Mouse (Mus musculus) liver, postnatal 0 days (tissue): ENCODE data around the gene Hivep3. TPM values are rescaled to one million over a fixed set of nuclear protein-coding genes. Genes with fewer than 3 reads are reported as not detected.

Experiments used
- ATAC-seq: fragments of 200-750 bp; cut with Nextera tagmentation; 2 replicates; pipeline ENCODE4 v1.8.0; 2017; ENCODE audit warnings: mild to moderate bottlenecking, moderate library complexity
- DNase-seq: peaks from one replicate; pipeline ENCODE4 v3.0.0-alpha.2; 2016
- H3K27ac ChIP-seq: fragments of 300-500 bp; sonication (generic); 2 replicates; pipeline ENCODE4 v1.5.1; 2014; ENCODE audit warnings: antibody characterized with exemption, moderate library complexity, mild to moderate bottlenecking, low read depth
- H3K27me3 ChIP-seq: fragments of 300-500 bp; sonication (generic); 2 replicates; pipeline ENCODE4 v1.6.1; 2014; ENCODE audit warnings: low read length, control low read depth, mixed read lengths; ENCODE audit not compliant: insufficient read depth
- H3K36me3 ChIP-seq: fragments of 300-500 bp; sonication (generic); replicated peaks from 2 replicates; pipeline ENCODE4 v1.6.1; 2014; ENCODE audit warnings: mild to moderate bottlenecking, control low read depth, low read length, moderate library complexity, mixed read lengths; ENCODE audit not compliant: insufficient read depth
- H3K4me1 ChIP-seq: fragments of 300-500 bp; sonication (generic); 2 replicates; pipeline ENCODE4 v1.6.1; 2014; ENCODE audit warnings: antibody characterized with exemption, mild to moderate bottlenecking, control low read depth; ENCODE audit not compliant: insufficient read depth
- H3K4me2 ChIP-seq: fragments of 300-500 bp; sonication (generic); 2 replicates; pipeline ENCODE4 v1.6.1; 2014; ENCODE audit warnings: low read depth, mild to moderate bottlenecking, low read length, moderate library complexity, mixed read lengths
- H3K4me3 ChIP-seq: fragments of 300-500 bp; sonication (generic); 2 replicates; pipeline ENCODE4 v1.5.1; 2014; ENCODE audit warnings: low read depth, low read length
- H3K9ac ChIP-seq: fragments of 300-500 bp; sonication (generic); replicated peaks from 2 replicates; pipeline ENCODE4 v1.6.1; 2014; ENCODE audit warnings: mild to moderate bottlenecking, moderate library complexity
- H3K9me3 ChIP-seq: fragments of 300-500 bp; sonication (generic); 2 replicates; pipeline ENCODE4 v1.6.1; 2016; ENCODE audit warnings: mild to moderate bottlenecking, control low read depth, low read length, mixed read lengths
- CTCF ChIP-seq: sonication (generic); IDR thresholded peaks from 2 replicates; pipeline ENCODE4 v1.5.1; 2016; ENCODE audit warnings: antibody characterized with exemption, low read depth
- EP300 ChIP-seq: IDR thresholded peaks from 2 replicates; pipeline ENCODE4 v1.6.1; 2016; ENCODE audit warnings: antibody characterized with exemption, low read depth, mild to moderate bottlenecking
- WGBS: fragments of 180-500 bp; shearing (Covaris S2); extraction: QIAGEN DNeasy Blood & Tissue Kit; methylation state at CpG from one replicate; pipeline ENCODE4 v1.1.7; 2014; ENCODE audit not compliant: insufficient replicate concordance; 5-methylcytosine and 5-hydroxymethylcytosine counted together
- polyA plus RNA-seq: library from polyadenylated mRNA; unstranded; fragments of >200 nt; fragmentation: Nextera tagmentation; extraction: Ambion mirVana; gene quantifications from 2 replicates; pipeline ENCODE4 v1.2.1, GENCODE M21; 2015

Hivep3 gene
- polyA plus RNA-seq, 1 experiment from 2014 or later, result 3.8 TPM

- H3K27ac ChIP-seq, result no peak overlapping the region
- no peak for TF ChIP-seq CTCF
- no peak for TF ChIP-seq EP300
- DNase-seq (no peak), ATAC-seq (no peak)
- WGBS, result 57% methylated on average over 4 of the region's 4 CpGs
- no peak overlapping the region for H3K4me3 ChIP-seq
- H3K4me1 ChIP-seq, result no peaks in the 10 kb centered on the region
- no peaks in the 10 kb centered on the region for H3K9me3 ChIP-seq
- H3K36me3 ChIP-seq, result no peaks in the 10 kb centered on the region
- H3K4me2 ChIP-seq, result no peak overlapping the region
- no peaks in the 10 kb centered on the region for H3K27me3 ChIP-seq
- no peak overlapping the region for H3K9ac ChIP-seq
Measured at GRCm38 (mm10) chr4:119987376-119988087, 253.9 kb downstream of the Hivep3 start.

DNA sequence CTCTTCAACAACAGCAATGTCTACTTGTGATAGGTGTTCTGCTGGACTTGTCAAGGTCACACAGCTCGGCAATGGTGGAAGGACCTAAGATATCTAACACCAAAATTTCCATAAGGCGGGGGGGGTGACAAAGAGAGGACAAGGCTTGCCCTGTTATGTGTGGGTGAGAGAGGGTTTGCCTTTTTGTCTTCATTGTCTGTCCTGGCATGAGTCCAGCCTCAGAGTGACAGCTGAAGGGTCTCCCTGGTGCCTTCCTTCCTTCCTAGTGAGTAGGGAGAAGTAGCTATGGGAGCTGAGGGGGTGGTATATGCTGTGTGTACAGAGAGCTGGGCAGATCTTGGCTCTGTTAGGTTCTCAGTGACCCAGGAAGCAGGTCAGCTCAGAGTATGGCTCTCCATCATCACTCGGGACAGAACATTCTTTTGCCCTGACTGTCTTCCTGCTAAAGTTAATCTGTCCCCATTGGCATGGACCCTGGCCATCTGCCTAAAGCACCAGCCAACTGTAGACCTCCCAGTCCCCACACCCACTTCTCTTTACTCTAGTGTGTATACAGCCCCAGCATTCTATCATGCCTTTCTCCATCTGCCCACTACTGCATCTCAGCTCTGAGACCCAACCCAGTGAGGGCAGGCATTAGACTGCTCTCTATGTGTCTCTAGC is 255.6 kb downstream of the Hivep3 start:
- Histone ChIP-seq H3K4me2 (no peak overlapping the region), H3K4me3 (no peak overlapping the region), H3K27me3 (no peaks in the 10 kb centered on the region), H3K27ac (no peak overlapping the region), H3K36me3 (no peaks in the 10 kb centered on the region), H3K9me3 (no peaks in the 10 kb centered on the region), H3K9ac (no peak overlapping the region), H3K4me1 (no peaks in the 10 kb centered on the region)
- 60% methylated on average over 3 of the region's 3 CpGs for WGBS
- no peak for TF ChIP-seq CTCF
- TF ChIP-seq EP300, result no peak
- no peak for DNase-seq
- no peak for ATAC-seq

- no peak for ATAC-seq
- Histone ChIP-seq H3K27ac (no peak overlapping the region), H3K4me3 (no peak overlapping the region), H3K36me3 (no peaks in the 10 kb centered on the region), H3K4me2 (no peak overlapping the region), H3K9ac (no peak overlapping the region), H3K27me3 (no peaks in the 10 kb centered on the region), H3K9me3 (no peaks in the 10 kb centered on the region), H3K4me1 (no peaks in the 10 kb centered on the region)
- DNase-seq, result no peak
- WGBS, result 63% methylated on average over 3 of the region's 3 CpGs
- TF ChIP-seq CTCF, result no peak
- no peak for TF ChIP-seq EP300
Measured at GRCm38 (mm10) chr4:119990346-119990745, 256.8 kb downstream of the Hivep3 start.

DNA sequence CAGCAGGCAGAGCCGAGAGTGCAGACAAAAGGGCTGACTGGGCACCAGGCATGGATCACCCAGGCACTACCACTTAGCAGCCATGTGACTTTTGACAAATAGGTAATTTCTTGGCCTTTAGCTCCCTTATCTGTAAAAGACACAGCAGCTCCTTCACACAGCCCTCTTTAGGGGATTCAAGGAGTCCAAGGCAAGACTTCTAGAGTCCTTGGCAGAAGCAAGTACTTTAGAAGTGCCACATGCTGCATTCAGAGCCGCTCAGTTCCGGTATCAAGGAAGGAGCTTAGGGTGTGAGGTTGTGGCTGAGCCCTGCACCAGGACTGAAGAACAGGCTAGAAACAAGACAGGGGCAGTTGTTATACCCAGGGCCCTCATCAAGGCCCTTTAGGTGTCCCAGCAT is 257.3 kb downstream of the Hivep3 start:
- TF ChIP-seq CTCF (no peak), EP300 (no peak)

DNA sequence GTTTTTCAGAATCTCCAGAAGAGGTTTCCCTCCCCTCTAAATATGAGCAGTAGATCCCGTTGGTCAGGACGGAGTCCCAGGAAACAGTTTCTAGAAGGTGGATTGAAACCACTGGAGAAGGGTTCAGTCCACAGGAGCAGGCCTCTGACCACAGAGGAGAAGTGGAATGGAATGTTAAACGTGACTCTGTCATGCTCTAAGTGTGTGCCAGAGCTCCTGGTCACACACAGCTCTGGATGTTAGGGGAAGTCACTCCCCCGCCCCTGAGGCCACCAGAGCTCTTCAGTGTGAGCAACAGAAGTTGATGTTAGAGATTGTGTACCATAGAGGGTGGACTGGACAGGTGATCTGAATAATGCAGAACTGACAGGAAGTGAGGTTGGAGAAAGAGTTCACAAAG is 258.2 kb downstream of the Hivep3 start:
- TF ChIP-seq EP300 (no peak), CTCF (no peak)
- no peak for ATAC-seq
- Histone ChIP-seq H3K36me3 (no peaks in the 10 kb centered on the region), H3K4me1 (no peaks in the 10 kb centered on the region), H3K27ac (no peak overlapping the region), H3K4me2 (no peak overlapping the region), H3K9me3 (no peaks in the 10 kb centered on the region), H3K4me3 (no peak overlapping the region), H3K9ac (no peak overlapping the region), H3K27me3 (no peaks in the 10 kb centered on the region)
- WGBS, result 48% methylated on average over 4 of the region's 4 CpGs
- no peak for DNase-seq

More for the DNA sequence above, 257.3 kb downstream of the Hivep3 start:
- DNase-seq (no peak), ATAC-seq (no peak)
- Histone ChIP-seq H3K36me3 (no peaks in the 10 kb centered on the region), H3K27ac (no peak overlapping the region), H3K4me2 (no peak overlapping the region), H3K9ac (no peak overlapping the region), H3K9me3 (no peaks in the 10 kb centered on the region), H3K4me1 (no peaks in the 10 kb centered on the region), H3K4me3 (no peak overlapping the region), H3K27me3 (no peaks in the 10 kb centered on the region)
- 88% methylated on average over 3 of the region's 3 CpGs for WGBS

DNA sequence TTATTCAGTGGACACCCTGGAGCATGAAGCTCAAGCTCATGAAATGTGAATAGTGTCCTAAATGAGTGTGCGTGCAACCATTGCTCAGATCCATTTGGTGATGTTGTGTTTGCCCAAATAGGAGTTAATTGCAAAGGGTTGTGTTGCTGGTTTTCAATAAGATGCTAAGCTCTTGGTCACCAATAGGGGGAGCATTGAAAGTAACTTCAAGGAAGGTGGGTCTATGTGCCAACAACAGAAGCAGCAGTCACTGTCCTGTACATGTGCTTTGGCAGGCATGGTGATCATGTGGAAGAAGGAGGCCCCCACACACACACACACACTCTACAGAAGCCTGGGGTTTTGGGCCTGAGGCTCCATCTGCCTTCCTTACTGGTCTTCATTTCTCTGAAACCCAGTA is 262.8 kb downstream of the Hivep3 start:
- 88% methylated on average over 1 of the region's 1 CpGs for WGBS
- no peak overlapping the region for H3K27ac ChIP-seq
- no peaks in the 10 kb centered on the region for H3K36me3 ChIP-seq
- DNase-seq, result no peak
- H3K9ac ChIP-seq, result no peak overlapping the region
- no peak for TF ChIP-seq EP300
- peak; percentile 48 for TF ChIP-seq CTCF
- no peak overlapping the region for H3K4me3 ChIP-seq
- H3K27me3 ChIP-seq, result no peaks in the 10 kb centered on the region
- no peak for ATAC-seq
- H3K4me2 ChIP-seq, result no peak overlapping the region
- no peaks in the 10 kb centered on the region for H3K9me3 ChIP-seq
- H3K4me1 ChIP-seq, result no peaks in the 10 kb centered on the region
